Mouse (Mus musculus): Measurements from ENCODE around the gene Lrmda.

GRCm38 (mm10) chr14:22509747-22510530 lies 490.4 kb downstream of the Lrmda start:
- TF ChIP-seq POLR2A (IDR thresholded peaks at IDR 0.05; ENCODE audit: control insufficient read depth, extremely low read depth, insufficient read depth, low read length, poor library complexity) (no peak), CTCF (IDR thresholded peaks at IDR 0.05; ENCODE audit: borderline replicate concordance, control insufficient read depth, extremely low read depth, insufficient read depth, low read length, poor library complexity) (no peak)
